Mouse (Mus musculus): Measurements from ENCODE around the gene Dcxr. TPM values are rescaled to one million over a fixed set of nuclear protein-coding genes. Genes with fewer than 3 reads are reported as not detected.

Gene Dcxr
- 11.3 and 14.7 TPM in 2 replicates for polyA plus RNA-seq (2012; rRNA removed)

GRCm38 (mm10) chr11:120727169-120727527 is at the start of gene Dcxr:
Dcxr (minus strand) TSS chr11:120727281.

DNA sequence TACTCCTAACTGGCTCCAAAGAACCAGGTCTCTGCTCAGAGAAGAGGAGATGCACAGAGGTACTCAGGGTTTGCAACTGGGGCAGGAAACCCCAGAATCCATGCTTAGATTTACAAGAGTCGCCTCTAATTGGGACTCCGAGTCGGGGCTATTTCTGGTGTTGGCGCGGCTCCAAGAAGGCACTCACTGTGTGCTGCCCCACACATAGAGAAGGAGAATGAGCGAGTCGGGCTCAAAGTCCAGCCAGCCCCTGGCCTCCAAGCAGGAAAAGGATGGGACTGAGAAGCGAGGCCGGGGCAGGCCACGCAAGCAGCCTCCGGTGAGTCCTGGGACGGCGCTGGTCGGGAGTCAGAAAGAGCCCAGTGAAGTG is 35.6 kb upstream of the Dcxr start, which contains the start of gene Hmga1b:
Gene Hmga1b, plus strand, starts transcription at position 123 of the 370 bp plus-strand sequence.

DNA sequence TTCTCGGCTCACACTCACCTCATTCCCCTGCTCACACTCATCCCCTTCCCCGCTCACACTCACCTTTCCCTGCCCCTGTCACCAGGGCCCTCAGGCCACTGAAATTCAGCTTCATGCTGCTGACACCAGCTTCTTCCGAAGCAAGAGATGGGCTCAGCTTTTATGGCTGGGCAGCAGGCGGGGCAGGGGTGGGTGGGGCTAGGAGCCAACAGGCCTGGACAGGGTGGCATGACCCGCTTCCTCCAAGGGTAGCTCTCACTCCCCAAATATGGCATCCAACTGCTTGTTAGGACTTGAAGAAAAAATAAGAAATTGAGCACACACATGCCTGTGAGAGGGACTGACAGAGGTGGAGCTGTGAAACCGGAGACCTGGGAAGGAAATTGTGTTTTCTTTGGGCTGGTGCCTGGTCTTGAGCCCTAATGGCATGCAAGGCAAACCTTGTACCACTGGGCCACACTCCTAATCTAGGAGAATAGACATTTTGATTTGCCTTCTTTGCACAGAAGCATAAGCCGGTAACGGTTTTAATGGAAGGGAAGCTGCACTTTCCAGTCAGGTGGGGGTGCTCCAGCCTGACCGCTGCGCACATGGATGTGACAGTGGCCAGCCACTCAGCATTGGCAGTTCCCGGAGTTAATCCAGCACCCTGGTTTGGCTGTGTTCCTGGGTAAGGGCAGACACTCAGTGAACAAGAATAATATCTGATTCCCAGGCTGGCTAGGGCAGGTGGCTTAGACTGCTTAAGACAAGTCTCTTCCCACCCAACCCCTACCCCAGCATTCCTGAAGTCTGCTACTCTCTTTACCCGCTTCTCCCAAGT is 5.0 kb upstream of the Dcxr start, which contains the start of gene Cbr2:
Gene Cbr2, minus strand, starts transcription at position 257 of the 823 bp plus-strand sequence.

GRCm38 (mm10) chr11:120721124-120722066 is 5.7 kb downstream of the Dcxr start, which contains the start of gene Rac3:
Rac3 (plus strand) TSS chr11:120721470.

DNA sequence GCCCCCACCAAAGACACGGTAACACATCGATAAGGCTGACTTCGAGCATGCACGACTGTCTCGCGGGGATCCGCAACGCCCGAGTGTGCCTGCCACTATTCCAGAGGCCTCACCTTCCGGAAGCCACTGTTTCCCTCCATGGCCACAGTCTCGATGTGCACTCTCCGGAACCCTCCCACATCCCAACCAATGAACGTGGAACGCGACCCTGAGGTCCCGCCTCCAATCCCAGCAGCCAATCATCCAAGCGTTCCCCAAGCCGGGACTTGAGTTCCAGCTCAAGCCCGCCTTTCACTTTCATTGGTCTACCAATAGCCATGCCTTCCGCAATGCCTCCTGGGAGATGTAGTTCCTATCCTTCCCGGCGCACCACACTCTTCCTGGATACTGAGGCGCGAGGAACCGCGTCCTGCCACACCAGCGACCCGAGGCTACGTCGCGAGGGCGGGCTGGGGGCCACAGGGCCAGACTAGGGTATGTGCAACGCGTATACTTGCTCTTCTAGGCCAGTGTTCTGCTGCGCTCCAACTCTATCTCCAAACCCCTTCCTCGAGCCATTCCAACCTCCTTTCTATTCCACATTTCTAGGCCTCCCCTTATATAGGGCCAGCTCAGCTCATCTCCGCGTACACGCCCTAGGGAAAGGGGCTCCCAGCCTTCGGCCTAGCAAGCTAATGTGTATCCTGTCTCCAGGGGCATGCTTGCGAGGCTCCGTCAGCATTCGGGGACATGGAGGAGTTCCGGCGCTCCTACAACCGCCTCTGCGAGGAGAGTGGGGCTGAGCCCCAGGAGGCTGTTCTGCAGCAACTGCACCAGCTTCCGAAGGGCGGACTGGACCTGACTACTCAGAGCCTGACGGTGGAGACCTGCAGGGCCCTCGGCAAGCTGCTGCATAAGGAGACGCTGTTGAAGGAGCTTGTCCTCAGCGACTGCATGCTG is 13.2 kb downstream of the Dcxr start, which contains the start of the genes Cenpx and Lrrc45:
Gene Cenpx, minus strand, starts transcription at position 159 of the 939 bp plus-strand sequence.
Gene Lrrc45, plus strand, starts transcription at position 346 of the 939 bp plus-strand sequence.

Other genes with a start within 250 kb of the Dcxr start
- 106 and 125 TPM in 2 replicates for gene Mrpl12, start 242.7 kb downstream of the Dcxr start, polyA plus RNA-seq (2012; rRNA removed)
- 39.4 and 50.5 TPM in 2 replicates for gene Slc25a10, start 235.4 kb downstream of the Dcxr start, polyA plus RNA-seq (2012; rRNA removed)
- gene Gcgr, start 196.6 kb downstream of the Dcxr start, polyA plus RNA-seq (2012; rRNA removed): 1.2 and 1.7 TPM in 2 replicates
- 164 and 177 TPM in 2 replicates for gene Mcrip1, start 177.6 kb downstream of the Dcxr start, polyA plus RNA-seq (2012; rRNA removed)
- gene Ppp1r27, start 176.1 kb downstream of the Dcxr start, polyA plus RNA-seq (2012; rRNA removed): not detected in 2 replicates
- gene P4hb, start 154.0 kb downstream of the Dcxr start, polyA plus RNA-seq (2012; rRNA removed): 365 and 391 TPM in 2 replicates
- 303 and 501 TPM in 2 replicates for gene Arhgdia, start 145.7 kb downstream of the Dcxr start, polyA plus RNA-seq (2012; rRNA removed)
- gene Alyref, start 128.9 kb downstream of the Dcxr start, polyA plus RNA-seq (2012; rRNA removed): 300 and 546 TPM in 2 replicates
- 138 and 143 TPM in 2 replicates for gene Anapc11, start 128.9 kb downstream of the Dcxr start, polyA plus RNA-seq (2012; rRNA removed)
- gene Npb, start 118.8 kb downstream of the Dcxr start, polyA plus RNA-seq (2012; rRNA removed): 1.4 TPM in 2 replicates
- 132 and 188 TPM in 2 replicates for gene Pcyt2, start 109.3 kb downstream of the Dcxr start, polyA plus RNA-seq (2012; rRNA removed)
- 44.4 and 107 TPM in 2 replicates for gene Sirt7, start 102.0 kb downstream of the Dcxr start, polyA plus RNA-seq (2012; rRNA removed)
- 42.7 and 60.6 TPM in 2 replicates for gene Mafg, start 93.7 kb downstream of the Dcxr start, polyA plus RNA-seq (2012; rRNA removed)
- gene Pycr1, start 83.5 kb downstream of the Dcxr start, polyA plus RNA-seq (2012; rRNA removed): 13.8 and 25.2 TPM in 2 replicates
- 0.08 and 0.26 TPM in 2 replicates for gene Myadml2, start 79.1 kb downstream of the Dcxr start, polyA plus RNA-seq (2012; rRNA removed)
- 2.2 and 5.1 TPM in 2 replicates for gene Notum, start 66.1 kb downstream of the Dcxr start, polyA plus RNA-seq (2012; rRNA removed)
- 69.8 and 105 TPM in 2 replicates for gene Aspscr1, start 54.3 kb downstream of the Dcxr start, polyA plus RNA-seq (2012; rRNA removed)
- 49.4 and 73.3 TPM in 2 replicates for gene Cenpx, start 13.5 kb downstream of the Dcxr start, polyA plus RNA-seq (2012; rRNA removed)
- 68.5 and 84.3 TPM in 2 replicates for gene Lrrc45, start 13.4 kb downstream of the Dcxr start, polyA plus RNA-seq (2012; rRNA removed)
- gene Rac3, start 5.8 kb downstream of the Dcxr start, polyA plus RNA-seq (2012; rRNA removed): 63.0 and 69.7 TPM in 2 replicates
- 0.55 and 2.0 TPM in 2 replicates for gene Cbr2, start 4.8 kb upstream of the Dcxr start, polyA plus RNA-seq (2012; rRNA removed)
- gene Hmga1b, start 35.5 kb upstream of the Dcxr start, polyA plus RNA-seq (2012; rRNA removed): 3.8 and 8.8 TPM in 2 replicates
- gene Rfng, start 56.9 kb upstream of the Dcxr start, polyA plus RNA-seq (2012; rRNA removed): 41.7 and 45.5 TPM in 2 replicates
- gene Gps1, start 57.0 kb upstream of the Dcxr start, polyA plus RNA-seq (2012; rRNA removed): 169 and 233 TPM in 2 replicates
- 52.1 and 79.3 TPM in 2 replicates for gene Dus1l, start 69.1 kb upstream of the Dcxr start, polyA plus RNA-seq (2012; rRNA removed)
- 227 and 256 TPM in 2 replicates for gene Fasn, start 97.3 kb upstream of the Dcxr start, polyA plus RNA-seq (2012; rRNA removed)
- 6.2 and 6.9 TPM in 2 replicates for gene Ccdc57, start 205.6 kb upstream of the Dcxr start, polyA plus RNA-seq (2012; rRNA removed)
- 41.4 and 41.9 TPM in 2 replicates for gene Slc16a3, start 221.2 kb upstream of the Dcxr start, polyA plus RNA-seq (2012; rRNA removed)

All from central nervous system, embryonic 11.5 days (tissue).